Mouse (Mus musculus): ENCODE data around the gene Prkcz. TPM values are rescaled to one million over a fixed set of nuclear protein-coding genes. Genes with fewer than 3 reads are reported as not detected.
A peak's percentile ranks its signal among the peaks of the same experiment; 100 is the strongest.

Prkcz gene
- total RNA-seq, 2 experiments from 2014 or later, result 1.7 to 2.8 TPM

DNA sequence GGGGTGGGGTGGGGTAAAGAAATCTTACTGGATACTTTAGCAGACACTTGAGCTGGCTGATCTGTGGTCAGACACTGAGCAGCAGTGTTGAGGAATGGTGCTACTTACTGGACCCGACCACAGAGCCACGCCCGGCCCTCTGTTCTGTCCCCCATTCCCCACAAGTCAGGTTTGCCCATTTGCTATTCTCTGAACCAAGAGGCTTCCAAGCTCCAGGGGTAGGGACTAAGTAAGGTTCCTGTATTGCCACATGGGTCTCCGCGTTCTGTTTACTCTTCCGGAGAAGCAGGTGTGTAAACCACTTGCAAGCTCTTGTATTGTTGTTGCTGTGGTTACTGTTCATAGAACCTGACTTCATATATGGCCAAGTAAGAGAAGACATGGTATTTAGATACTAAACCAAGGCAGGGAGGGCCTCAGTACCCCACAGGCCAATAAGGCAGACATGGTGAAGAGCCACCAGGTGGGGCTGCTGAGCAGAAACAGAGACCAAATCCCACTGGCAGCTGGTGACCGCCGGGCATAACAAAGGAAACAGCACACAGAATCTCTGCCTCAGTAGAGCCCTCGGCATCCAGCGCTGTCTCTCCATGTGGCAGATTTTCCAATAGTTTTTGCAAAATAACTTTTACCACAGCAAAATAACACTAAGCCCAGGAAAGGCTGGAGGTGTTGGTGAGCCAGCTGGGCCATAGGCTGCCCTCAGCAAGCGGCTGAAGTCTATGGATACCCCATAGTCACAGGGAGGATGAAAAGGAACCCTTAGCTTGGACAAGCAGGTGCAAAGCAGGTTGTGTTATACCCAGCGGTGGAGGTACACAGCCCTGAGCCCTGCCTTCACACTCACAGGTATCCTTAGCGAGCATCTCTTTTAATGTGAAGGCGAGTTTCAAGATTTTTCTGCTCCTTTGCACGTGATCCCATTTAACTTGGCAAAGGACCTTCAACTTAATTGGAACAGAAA lies 40.6 kb downstream of the Prkcz start:
- intact Hi-C loops (cut with DNase I), result loop anchor here (5.0 kb wide), 1 partner anchor 87 kb away; the partner anchor contains the start of gene Cfap74
- DNase-seq, result peak; percentile 22 to 42

DNA sequence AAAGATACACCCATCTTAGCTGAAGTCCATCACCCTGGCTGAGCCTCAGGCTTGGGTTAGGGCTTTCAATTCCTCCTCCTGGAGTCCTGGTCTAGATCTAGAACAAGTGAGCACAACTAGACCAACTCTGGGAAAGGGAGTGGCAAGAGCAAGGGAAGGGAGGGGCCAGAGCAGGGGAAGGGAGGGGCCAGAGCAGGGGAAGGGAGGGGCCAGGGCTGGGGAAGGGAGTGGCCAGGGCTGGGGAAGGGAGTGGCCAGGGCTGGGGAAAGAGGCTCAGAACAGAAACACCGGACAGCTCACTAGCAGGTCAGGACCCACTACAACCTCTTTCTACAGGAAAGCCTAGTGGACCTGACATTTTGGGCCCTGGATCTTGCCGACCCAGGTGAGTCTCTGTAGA lies 42.9 kb downstream of the Prkcz start:
- intact Hi-C loops (cut with DNase I), result no loop called here
- DNase-seq, result no peak

DNA sequence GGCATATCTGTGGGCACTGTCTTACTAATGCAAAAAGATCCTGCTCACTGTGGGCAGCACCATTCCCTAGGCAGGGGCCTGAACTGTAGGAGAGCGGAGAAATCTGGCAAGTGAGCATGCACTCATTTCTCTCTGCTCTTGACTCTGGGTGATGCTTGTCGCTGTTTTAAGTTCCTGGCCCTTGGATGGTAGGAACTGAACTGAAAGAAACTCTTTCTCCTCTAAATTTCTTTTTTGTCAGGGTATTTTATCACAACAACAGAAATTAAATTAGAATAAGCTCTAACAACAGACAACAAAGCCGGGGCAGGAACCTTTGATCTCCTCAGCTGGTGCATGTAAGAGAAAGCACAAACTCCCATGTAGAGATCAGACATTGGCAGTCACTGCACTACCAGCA lies 46.1 kb downstream of the Prkcz start:
- no peak for DNase-seq
- intact Hi-C loops (cut with DNase I), result no loop called here

DNA sequence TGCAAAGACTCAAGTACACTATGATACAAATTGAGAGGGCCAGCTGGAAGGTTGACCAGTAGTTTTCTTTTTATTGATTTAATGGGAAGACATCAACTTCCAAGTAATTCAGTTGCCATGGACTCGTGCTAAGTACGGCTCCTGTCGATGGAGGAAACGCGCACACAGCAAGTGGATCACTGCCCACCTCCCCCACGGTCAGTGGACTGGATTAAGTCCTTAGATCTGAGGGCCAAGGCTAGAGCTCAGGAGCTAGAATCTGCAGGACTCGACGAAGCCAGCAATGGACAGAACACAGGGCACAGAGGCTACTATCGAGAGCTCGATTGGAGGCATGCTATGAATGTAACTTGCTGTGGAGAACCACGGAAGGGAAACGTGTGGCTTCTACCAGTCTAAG lies 52.5 kb downstream of the Prkcz start:
- intact Hi-C loops (cut with DNase I), result loop anchor here (1.0 to 5.0 kb wide), 3 partner anchors 40 to 213 kb away; no protein-coding TSS in a partner anchor
- DNase-seq, result no peak

- DNase-seq, result peak; percentile 81 to 87
- intact Hi-C loops (cut with DNase I), result loop anchor here (1.0 to 5.0 kb wide), 3 partner anchors 40 to 213 kb away; no protein-coding TSS in a partner anchor
Measured at GRCm38 (mm10) chr4:155308068-155308467, 53.1 kb downstream of the Prkcz start.

DNA sequence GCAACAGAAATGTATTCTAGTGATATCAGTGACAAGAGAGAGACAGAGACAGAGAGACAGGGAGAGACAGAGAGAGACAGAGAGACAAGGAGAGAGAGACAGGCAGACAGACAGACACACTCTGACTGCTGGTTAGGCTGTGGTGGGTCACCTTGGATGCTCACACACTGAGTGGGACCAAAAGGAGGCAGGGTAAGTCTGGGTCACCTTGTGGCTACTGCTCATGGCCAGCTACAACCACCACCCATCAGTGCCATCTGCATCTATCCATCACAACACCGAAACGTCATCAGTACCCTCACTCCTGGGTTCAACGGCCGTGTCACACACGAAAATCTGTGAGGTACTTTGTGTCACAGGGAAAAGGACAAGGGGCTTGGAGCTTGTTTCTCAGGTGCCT lies 53.6 kb downstream of the Prkcz start:
- no peak for DNase-seq
- intact Hi-C loops (cut with DNase I), result loop anchor here (5.0 kb wide), 1 partner anchor 55 kb away; no protein-coding TSS in a partner anchor

GRCm38 (mm10) chr4:155306356-155307242 lies 54.6 kb downstream of the Prkcz start:
- DNase-seq, result no peak
- intact Hi-C loops (cut with DNase I), result loop anchor here (5.0 kb wide), 1 partner anchor 54 kb away; no protein-coding TSS in a partner anchor

DNA sequence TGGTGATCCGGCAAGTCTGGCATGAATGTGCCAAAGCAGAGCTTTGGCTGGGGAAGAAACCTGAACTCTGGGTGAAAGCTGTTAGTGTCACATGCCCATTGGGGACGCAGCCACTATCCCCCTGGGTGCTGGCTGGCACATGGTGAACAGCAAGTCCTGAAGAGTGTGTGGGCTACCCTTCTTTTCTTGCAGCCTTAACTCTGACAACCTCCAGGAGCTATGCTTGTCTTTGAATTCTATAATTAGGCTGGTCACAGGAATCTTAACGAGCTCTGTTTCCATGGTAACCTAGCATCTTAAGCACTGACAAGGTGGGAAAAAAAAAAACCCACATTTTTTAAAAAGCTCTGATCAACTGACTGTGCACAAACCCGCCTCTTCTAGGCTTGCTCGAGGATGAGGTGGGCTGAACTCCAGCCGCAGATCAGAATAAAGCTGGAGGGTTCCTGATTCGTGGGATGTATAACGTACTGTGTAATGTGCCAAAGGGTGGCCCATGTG lies 55.6 kb downstream of the Prkcz start:
- intact Hi-C loops (cut with DNase I), result loop anchor here (5.0 kb wide), 1 partner anchor 53 kb away; no protein-coding TSS in a partner anchor

GRCm38 (mm10) chr4:155304508-155305096 lies 56.6 kb downstream of the Prkcz start:
- DNase-seq, result no peak
- intact Hi-C loops (cut with DNase I), result loop anchor here (5.0 kb wide), 1 partner anchor 52 kb away; no protein-coding TSS in a partner anchor

More for the DNA sequence above, 55.6 kb downstream of the Prkcz start:
- DNase-seq, result no peak

GRCm38 (mm10) chr4:155301965-155302364 lies 59.2 kb downstream of the Prkcz start:
- intact Hi-C loops (cut with DNase I), result no loop called here
- DNase-seq, result no peak

DNA sequence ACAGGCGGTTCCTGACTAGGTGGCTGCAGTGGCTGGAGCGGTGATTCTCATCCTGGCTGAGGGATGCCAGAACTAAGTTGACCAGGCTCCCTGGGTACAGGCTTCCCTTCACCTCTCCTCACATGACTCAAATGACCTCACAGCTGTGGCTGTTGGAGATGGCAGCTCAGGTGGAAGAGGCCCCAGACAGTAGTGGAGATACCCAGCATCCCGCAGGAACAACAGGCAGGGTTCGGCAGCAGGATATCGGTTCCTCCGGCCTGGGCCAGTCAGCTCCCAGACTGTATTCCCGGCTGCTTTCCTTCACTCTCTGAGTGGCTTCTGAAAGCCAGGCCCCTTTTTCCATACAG lies 60.1 kb downstream of the Prkcz start:
- no peak for DNase-seq

GRCm38 (mm10) chr4:155300421-155301097 lies 60.6 kb downstream of the Prkcz start:
- intact Hi-C loops (cut with DNase I), result no loop called here
- no peak for DNase-seq

More for the DNA sequence above, 60.1 kb downstream of the Prkcz start:
- intact Hi-C loops (cut with DNase I), result no loop called here

DNA sequence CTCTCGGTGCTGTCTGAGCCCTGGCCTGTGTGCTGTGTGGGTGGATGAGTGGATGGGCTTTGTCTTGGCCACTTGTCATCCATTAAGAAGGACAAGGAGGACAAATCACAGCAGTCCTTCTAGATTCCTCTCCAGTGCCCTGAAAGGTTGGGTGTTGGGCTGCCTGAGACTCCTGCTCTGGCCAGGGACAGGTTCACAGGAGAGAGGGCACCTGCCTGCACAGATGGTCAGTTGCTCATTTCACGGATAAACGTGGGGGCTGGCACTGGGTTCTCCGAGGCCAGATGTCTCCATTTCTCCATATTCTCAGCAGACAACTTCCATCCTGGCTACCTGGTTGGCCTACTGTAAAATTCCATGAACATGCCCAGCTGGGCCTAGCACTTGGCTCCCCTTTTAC lies 62.3 kb downstream of the Prkcz start:
- no peak for DNase-seq

GRCm38 (mm10) chr4:155297057-155297456 lies 64.1 kb downstream of the Prkcz start:
- peak in 1 of 2 experiments; percentile 32 for DNase-seq
- intact Hi-C loops (cut with DNase I), result no loop called here

More for the DNA sequence above, 62.3 kb downstream of the Prkcz start:
- intact Hi-C loops (cut with DNase I), result no loop called here

DNA sequence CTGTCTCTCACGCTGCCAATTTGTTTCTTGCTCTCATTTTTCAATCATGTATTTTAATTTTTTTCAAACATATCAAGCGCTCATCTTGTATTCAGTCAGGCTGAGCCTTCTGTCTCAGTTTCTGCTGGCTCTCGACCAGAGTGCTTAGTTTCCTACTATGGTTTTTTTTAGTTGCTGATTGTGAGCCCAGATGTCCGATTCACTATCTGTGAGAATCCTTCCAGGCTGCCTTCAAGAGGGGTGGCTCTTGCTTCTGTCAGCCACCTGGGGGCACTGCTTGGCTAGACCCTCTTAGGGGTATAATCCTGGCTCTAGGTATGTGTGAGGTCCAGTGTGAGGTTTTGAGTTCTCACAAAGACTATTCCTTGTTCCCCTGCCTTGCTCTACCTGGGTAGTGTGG lies 65.2 kb downstream of the Prkcz start:
- intact Hi-C loops (cut with DNase I), result no loop called here
- DNase-seq, result no peak

DNA sequence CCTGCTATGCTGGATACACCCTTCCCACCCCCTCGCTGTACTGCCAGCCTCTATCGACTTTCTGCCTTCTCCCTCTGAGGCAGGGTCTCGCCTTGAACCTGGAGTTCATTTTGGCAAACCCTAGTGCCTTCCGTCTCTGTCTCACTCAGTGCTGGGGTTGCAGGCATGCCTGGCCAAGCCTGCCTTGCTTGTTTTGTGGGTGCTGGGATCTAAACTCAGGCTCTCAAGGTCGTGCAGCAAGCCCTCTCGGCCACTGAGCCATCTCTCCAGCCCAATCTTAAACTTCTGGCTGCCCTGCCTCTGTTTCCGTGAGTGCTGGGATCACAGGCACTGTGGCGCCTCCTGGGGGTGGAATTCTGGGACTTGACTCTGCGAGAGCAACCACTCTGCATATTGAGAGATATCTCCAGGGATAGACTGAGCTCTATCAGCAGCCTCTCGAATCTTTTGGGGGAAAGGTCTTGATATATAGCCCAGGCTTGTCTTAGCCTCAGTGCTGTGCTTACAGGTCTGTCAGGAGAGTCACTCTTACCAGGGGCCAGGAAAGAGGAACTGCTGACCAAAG lies 66.1 kb downstream of the Prkcz start:
- no peak for DNase-seq
- intact Hi-C loops (cut with DNase I), result no loop called here

DNA sequence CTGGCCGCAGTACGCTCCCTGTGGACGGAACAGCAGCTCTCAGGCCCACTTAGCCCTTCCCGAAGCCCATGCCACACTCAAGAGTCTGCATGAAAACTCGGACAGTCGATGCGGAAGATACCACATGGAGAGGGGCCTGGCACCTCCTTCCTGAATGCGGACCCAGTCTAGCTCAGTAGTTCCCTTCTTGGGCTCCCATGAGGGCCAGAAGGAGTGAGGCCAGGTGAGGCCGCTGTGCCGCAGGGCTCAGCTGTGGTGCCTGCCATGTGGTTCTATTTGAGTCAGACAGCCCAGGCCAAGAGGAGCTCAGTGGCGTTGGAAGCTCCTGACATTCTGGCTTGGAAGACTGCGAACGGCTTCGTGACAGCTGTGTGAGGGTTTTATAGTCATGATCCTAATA lies 66.8 kb downstream of the Prkcz start:
- no peak for DNase-seq
- intact Hi-C loops (cut with DNase I), result no loop called here

- no peak for DNase-seq
- intact Hi-C loops (cut with DNase I), result no loop called here
Measured at GRCm38 (mm10) chr4:155292863-155293262, 68.3 kb downstream of the Prkcz start.

DNA sequence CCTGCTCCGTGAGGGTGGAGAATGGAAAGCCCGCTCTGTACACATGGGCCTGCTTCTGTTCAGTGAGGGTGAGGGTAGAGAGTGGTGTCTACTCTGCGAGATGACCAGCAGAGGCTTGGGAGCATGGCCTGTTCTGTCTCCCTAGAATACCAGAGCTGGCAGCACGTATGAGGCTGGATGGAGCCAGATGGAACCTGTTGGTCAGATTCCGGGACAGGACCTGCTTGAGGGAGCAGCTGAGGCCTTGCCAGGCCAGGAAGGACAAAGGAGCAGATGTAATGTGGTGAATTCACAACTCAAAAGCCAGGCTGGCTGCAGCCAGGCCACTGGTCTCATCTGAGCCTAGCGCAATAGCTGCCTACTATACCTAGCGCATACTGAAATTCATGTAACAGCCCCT lies 71.1 kb downstream of the Prkcz start:
- no peak for DNase-seq
- intact Hi-C loops (cut with DNase I), result no loop called here

Measured in heart, postnatal 36 days (tissue).